Mouse (Mus musculus): ENCODE results near the gene Gm10300. TPM values are rescaled to one million over a fixed set of nuclear protein-coding genes. Genes with fewer than 3 reads are reported as not detected.
A peak's percentile ranks its signal among the peaks of the same experiment; 100 is the strongest.

Gene Gm10300
- not detected in 2 replicates for polyA plus RNA-seq (2014; fragmentation: Nextera tagmentation; extraction: Ambion mirVana)

- H3K9me3 ChIP-seq (ENCODE audit: control insufficient read depth, low read length) = no peaks in the 10 kb centered on the region
- peaks cover 7% of the 10 kb centered on the region; the same call in 1 of the 2 replicates for H3K4me1 ChIP-seq (ENCODE audit: control insufficient read depth, insufficient read depth, low read length)
- no peak within 1 kb of the TSS for H3K27ac ChIP-seq (ENCODE audit: low read depth, low read length)
- H3K27me3 ChIP-seq (ENCODE audit: control insufficient read depth, insufficient read depth, low read length) = no peaks in the 10 kb centered on the region; the same call in 1 of the 2 replicates
- ATAC-seq (ENCODE audit: low read depth) = peak; percentile 41
- peak within 1 kb of the TSS; percentile 100 for H3K4me2 ChIP-seq (ENCODE audit: low read depth, low read length)
- WGBS = under 1% methylated on average over 42 of the region's 42 CpGs
- peak within 1 kb of the TSS; percentile 57 for H3K9ac ChIP-seq (replicated peaks; ENCODE audit: low read depth, low read length)
- H3K36me3 ChIP-seq (ENCODE audit: control insufficient read depth, insufficient read depth, low read length) = no peaks in the 10 kb centered on the region
- peak within 1 kb of the TSS; percentile 71 for H3K4me3 ChIP-seq (ENCODE audit: low read depth, low read length)
These were observed at the start of gene Gm10300 for GRCm38 (mm10) chr4:132074077-132074932. Gene Gm10300, plus strand, starts transcription at chr4:132074697.

GRCm38 (mm10) chr4:132025264-132025663, 49.2 kb upstream of the Gm10300 start:
- Histone ChIP-seq H3K4me2 (ENCODE audit: low read depth, low read length) (no peak overlapping the region), H3K36me3 (ENCODE audit: control insufficient read depth, insufficient read depth, low read length) (no peaks in the 10 kb centered on the region), H3K4me3 (ENCODE audit: low read depth, low read length) (no peak overlapping the region), H3K27ac (ENCODE audit: low read depth, low read length) (peak overlapping the region; percentile 57; the same call in 1 of the 2 replicates), H3K27me3 (ENCODE audit: control insufficient read depth, insufficient read depth, low read length) (no peaks in the 10 kb centered on the region), H3K4me1 (ENCODE audit: control insufficient read depth, insufficient read depth, low read length) (peaks cover 13% of the 10 kb centered on the region; the same call in 1 of the 2 replicates), H3K9me3 (ENCODE audit: control insufficient read depth, low read length) (no peaks in the 10 kb centered on the region), H3K9ac (replicated peaks; ENCODE audit: low read depth, low read length) (no peak overlapping the region)
- no peak for ATAC-seq (ENCODE audit: low read depth)
- WGBS = 75% methylated on average over 2 of the region's 2 CpGs

- Histone ChIP-seq H3K4me3 (ENCODE audit: low read depth, low read length) (no peak overlapping the region), H3K27ac (ENCODE audit: low read depth, low read length) (peak overlapping the region; percentile 57; the same call in 1 of the 2 replicates), H3K9me3 (ENCODE audit: control insufficient read depth, low read length) (no peaks in the 10 kb centered on the region), H3K36me3 (ENCODE audit: control insufficient read depth, insufficient read depth, low read length) (no peaks in the 10 kb centered on the region), H3K27me3 (ENCODE audit: control insufficient read depth, insufficient read depth, low read length) (no peaks in the 10 kb centered on the region), H3K4me1 (ENCODE audit: control insufficient read depth, insufficient read depth, low read length) (peaks cover 13% of the 10 kb centered on the region; the same call in 1 of the 2 replicates), H3K9ac (replicated peaks; ENCODE audit: low read depth, low read length) (no peak overlapping the region), H3K4me2 (ENCODE audit: low read depth, low read length) (no peak overlapping the region)
- 23% methylated on average over 5 of the region's 5 CpGs for WGBS
- ATAC-seq (ENCODE audit: low read depth) = peak; percentile 51; the same call in 1 of the 2 replicates
These were observed 48.6 kb upstream of the Gm10300 start for GRCm38 (mm10) chr4:132025738-132026527.

GRCm38 (mm10) chr4:132027167-132027566, 47.3 kb upstream of the Gm10300 start:
- Histone ChIP-seq H3K9ac (replicated peaks; ENCODE audit: low read depth, low read length) (no peak overlapping the region), H3K9me3 (ENCODE audit: control insufficient read depth, low read length) (no peaks in the 10 kb centered on the region), H3K4me3 (ENCODE audit: low read depth, low read length) (no peak overlapping the region), H3K4me1 (ENCODE audit: control insufficient read depth, insufficient read depth, low read length) (peaks cover 13% of the 10 kb centered on the region; the same call in 1 of the 2 replicates), H3K27me3 (ENCODE audit: control insufficient read depth, insufficient read depth, low read length) (no peaks in the 10 kb centered on the region), H3K4me2 (ENCODE audit: low read depth, low read length) (no peak overlapping the region), H3K27ac (ENCODE audit: low read depth, low read length) (no peak overlapping the region), H3K36me3 (ENCODE audit: control insufficient read depth, insufficient read depth, low read length) (no peaks in the 10 kb centered on the region)
- 84% methylated on average over 6 of the region's 6 CpGs for WGBS
- ATAC-seq (ENCODE audit: low read depth) = no peak

GRCm38 (mm10) chr4:132027806-132028205, 46.7 kb upstream of the Gm10300 start:
- Histone ChIP-seq H3K9ac (replicated peaks; ENCODE audit: low read depth, low read length) (no peak overlapping the region), H3K4me1 (ENCODE audit: control insufficient read depth, insufficient read depth, low read length) (peaks cover 13% of the 10 kb centered on the region; the same call in 1 of the 2 replicates), H3K27ac (ENCODE audit: low read depth, low read length) (no peak overlapping the region), H3K27me3 (ENCODE audit: control insufficient read depth, insufficient read depth, low read length) (no peaks in the 10 kb centered on the region), H3K36me3 (ENCODE audit: control insufficient read depth, insufficient read depth, low read length) (no peaks in the 10 kb centered on the region), H3K4me2 (ENCODE audit: low read depth, low read length) (no peak overlapping the region), H3K4me3 (ENCODE audit: low read depth, low read length) (no peak overlapping the region), H3K9me3 (ENCODE audit: control insufficient read depth, low read length) (no peaks in the 10 kb centered on the region)
- ATAC-seq (ENCODE audit: low read depth) = no peak
- 96% methylated on average over 1 of the region's 1 CpGs for WGBS

- H3K36me3 ChIP-seq (ENCODE audit: control insufficient read depth, insufficient read depth, low read length) = no peaks in the 10 kb centered on the region
- peaks cover 14% of the 10 kb centered on the region for H3K4me1 ChIP-seq (ENCODE audit: control insufficient read depth, insufficient read depth, low read length)
- no peaks in the 10 kb centered on the region for H3K27me3 ChIP-seq (ENCODE audit: control insufficient read depth, insufficient read depth, low read length)
- H3K9me3 ChIP-seq (ENCODE audit: control insufficient read depth, low read length) = no peaks in the 10 kb centered on the region
- ATAC-seq (ENCODE audit: low read depth) = no peak
- no peak overlapping the region for H3K4me2 ChIP-seq (ENCODE audit: low read depth, low read length)
- no peak overlapping the region for H3K4me3 ChIP-seq (ENCODE audit: low read depth, low read length)
- no peak overlapping the region for H3K9ac ChIP-seq (replicated peaks; ENCODE audit: low read depth, low read length)
- no peak overlapping the region for H3K27ac ChIP-seq (ENCODE audit: low read depth, low read length)
- WGBS = 58% methylated on average over 10 of the region's 10 CpGs
These were observed 44.4 kb upstream of the Gm10300 start for GRCm38 (mm10) chr4:132029851-132030741.

- no peaks in the 10 kb centered on the region for H3K27me3 ChIP-seq (ENCODE audit: control insufficient read depth, insufficient read depth, low read length)
- peaks cover 15% of the 10 kb centered on the region; the same call in 1 of the 2 replicates for H3K4me1 ChIP-seq (ENCODE audit: control insufficient read depth, insufficient read depth, low read length)
- H3K9me3 ChIP-seq (ENCODE audit: control insufficient read depth, low read length) = no peaks in the 10 kb centered on the region
- H3K36me3 ChIP-seq (ENCODE audit: control insufficient read depth, insufficient read depth, low read length) = no peaks in the 10 kb centered on the region
- no peak overlapping the region for H3K4me3 ChIP-seq (ENCODE audit: low read depth, low read length)
- no peak overlapping the region for H3K27ac ChIP-seq (ENCODE audit: low read depth, low read length)
- 87% methylated on average over 1 of the region's 1 CpGs for WGBS
- ATAC-seq (ENCODE audit: low read depth) = no peak
- H3K4me2 ChIP-seq (ENCODE audit: low read depth, low read length) = no peak overlapping the region
- H3K9ac ChIP-seq (replicated peaks; ENCODE audit: low read depth, low read length) = no peak overlapping the region
These were observed 41.3 kb upstream of the Gm10300 start for GRCm38 (mm10) chr4:132033183-132033582.

- Histone ChIP-seq H3K4me1 (ENCODE audit: control insufficient read depth, insufficient read depth, low read length) (peaks cover 16% of the 10 kb centered on the region; the same call in 1 of the 2 replicates), H3K4me2 (ENCODE audit: low read depth, low read length) (no peak overlapping the region), H3K36me3 (ENCODE audit: control insufficient read depth, insufficient read depth, low read length) (no peaks in the 10 kb centered on the region), H3K4me3 (ENCODE audit: low read depth, low read length) (no peak overlapping the region), H3K9me3 (ENCODE audit: control insufficient read depth, low read length) (no peaks in the 10 kb centered on the region), H3K27me3 (ENCODE audit: control insufficient read depth, insufficient read depth, low read length) (no peaks in the 10 kb centered on the region), H3K27ac (ENCODE audit: low read depth, low read length) (no peak overlapping the region), H3K9ac (replicated peaks; ENCODE audit: low read depth, low read length) (no peak overlapping the region)
- ATAC-seq (ENCODE audit: low read depth) = no peak
- WGBS = 16% methylated on average over 2 of the region's 2 CpGs
These were observed 40.3 kb upstream of the Gm10300 start for GRCm38 (mm10) chr4:132034242-132034641.

Measured in neural tube, embryonic 14.5 days (tissue).